Mouse (Mus musculus): ENCODE measurements around the gene Trmt11.
"Not testable (repeated sequence)": the region's sequence is repeated elsewhere in the genome, so short reads cannot be mapped to it uniquely, and the experiment has no call there.

Gene Trmt11

GRCm38 (mm10) chr10:30555686-30556578 lies 44.6 kb downstream of the Trmt11 start:
- DNase-seq (ENCODE audit: low spot score in 2 of 2), result no peak

- no peak for DNase-seq (ENCODE audit: low spot score in 2 of 2)
Observed at GRCm38 (mm10) chr10:30552377-30552776, 48.2 kb downstream of the Trmt11 start.

GRCm38 (mm10) chr10:30549974-30550373 lies 50.6 kb downstream of the Trmt11 start:
- DNase-seq (ENCODE audit: low spot score in 2 of 2), result no peak

GRCm38 (mm10) chr10:30538538-30538815 lies 62.1 kb downstream of the Trmt11 start:
- no peak for DNase-seq (ENCODE audit: low spot score in 2 of 2)

- DNase-seq (ENCODE audit: low spot score in 2 of 2), result no peak
Observed at GRCm38 (mm10) chr10:30537734-30538537, 62.6 kb downstream of the Trmt11 start.

- not testable (repeated sequence) for DNase-seq (ENCODE audit: low spot score in 2 of 2)
Observed at GRCm38 (mm10) chr10:30535930-30536329, 64.6 kb downstream of the Trmt11 start.

GRCm38 (mm10) chr10:30527122-30527521 lies 73.4 kb downstream of the Trmt11 start:
- no peak for DNase-seq (ENCODE audit: low spot score in 2 of 2)

GRCm38 (mm10) chr10:30521727-30522126 lies 78.8 kb downstream of the Trmt11 start:
- DNase-seq (ENCODE audit: low spot score in 2 of 2), result no peak

- no peak for DNase-seq (ENCODE audit: low spot score in 2 of 2)
Observed at GRCm38 (mm10) chr10:30519143-30519542, 81.4 kb downstream of the Trmt11 start.

GRCm38 (mm10) chr10:30517224-30517623 lies 83.3 kb downstream of the Trmt11 start:
- DNase-seq (ENCODE audit: low spot score in 2 of 2), result no peak

GRCm38 (mm10) chr10:30516771-30517170 lies 83.8 kb downstream of the Trmt11 start:
- no peak for DNase-seq (ENCODE audit: low spot score in 2 of 2)

- DNase-seq (ENCODE audit: low spot score in 2 of 2), result no peak
Observed at GRCm38 (mm10) chr10:30504736-30505135, 95.8 kb downstream of the Trmt11 start.

GRCm38 (mm10) chr10:30503168-30503567 lies 97.4 kb downstream of the Trmt11 start:
- DNase-seq (ENCODE audit: low spot score in 2 of 2), result no peak

- DNase-seq (ENCODE audit: low spot score in 2 of 2), result no peak
Observed at GRCm38 (mm10) chr10:30502718-30503117, 97.8 kb downstream of the Trmt11 start.

- DNase-seq (ENCODE audit: low spot score in 2 of 2), result not testable (repeated sequence)
Observed at GRCm38 (mm10) chr10:30498223-30498622, 102.3 kb downstream of the Trmt11 start.

All from urinary bladder, postnatal 36 days (tissue).